Mouse (Mus musculus) heart, postnatal 0 days (tissue): ENCODE measurements around the gene Yy1.

Experiments
- CTCF ChIP-seq: IDR thresholded peaks from 2 replicates; pipeline ENCODE4 v1.5.1; 2016; ENCODE audit warnings: antibody characterized with exemption, control low read depth, low read depth
- EP300 ChIP-seq: IDR thresholded peaks from 2 replicates; pipeline ENCODE4 v1.6.1; 2016; ENCODE audit warnings: antibody characterized with exemption, low read depth

DNA sequence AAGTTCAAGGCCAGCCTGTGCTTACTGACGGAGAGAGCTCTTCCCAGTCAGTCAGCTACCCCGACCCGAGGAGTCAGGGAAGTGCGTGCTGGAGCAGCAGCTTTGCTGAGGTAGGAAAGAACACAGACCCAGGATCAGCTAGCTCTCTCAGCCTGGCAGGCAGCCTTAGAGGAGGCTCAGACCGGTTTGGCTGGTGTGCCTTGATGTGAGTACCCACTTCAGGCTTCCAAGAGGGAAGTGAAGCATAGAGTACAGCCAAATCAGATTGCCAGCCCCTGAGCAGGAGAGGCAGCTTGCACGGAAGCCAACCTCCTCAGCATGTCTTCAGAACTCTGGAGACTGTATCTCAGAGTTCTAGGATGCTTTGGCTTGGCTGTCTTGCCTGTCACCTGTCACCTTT lies 48.4 kb downstream of the Yy1 start:
- no peak for TF ChIP-seq CTCF
- no peak for TF ChIP-seq EP300
